Mouse (Mus musculus): ENCODE measurements around the gene Dennd1b. TPM values are rescaled to one million over a fixed set of nuclear protein-coding genes. Genes with fewer than 3 reads are reported as not detected.

Dennd1b gene
- polyA plus RNA-seq, 1 experiment from 2014 or later: 6.7 TPM

GRCm38 (mm10) chr1:139053003-139053402 lies 89.8 kb downstream of the Dennd1b start:
- Histone ChIP-seq H3K27ac (replicated peaks) (no peak overlapping the region), H3K9me3 (replicated peaks) (no peaks in the 10 kb centered on the region), H3K4me2 (replicated peaks) (no peak overlapping the region), H3K9ac (no peak overlapping the region), H3K36me3 (no peaks in the 10 kb centered on the region), H3K27me3 (no peaks in the 10 kb centered on the region), H3K4me1 (no peaks in the 10 kb centered on the region), H3K4me3 (replicated peaks) (no peak overlapping the region)
- no peak for ATAC-seq (ENCODE audit: insufficient number of reproducible peaks, low FRiP score, low TSS enrichment, low read depth)

- Histone ChIP-seq H3K9me3 (replicated peaks) (no peaks in the 10 kb centered on the region), H3K36me3 (no peaks in the 10 kb centered on the region), H3K27ac (replicated peaks) (no peak overlapping the region), H3K4me3 (replicated peaks) (no peak overlapping the region), H3K4me1 (no peaks in the 10 kb centered on the region), H3K27me3 (no peaks in the 10 kb centered on the region), H3K4me2 (replicated peaks) (no peak overlapping the region), H3K9ac (no peak overlapping the region)
- WGBS: 84% methylated on average over 5 of the region's 5 CpGs
- no peak for ATAC-seq (ENCODE audit: insufficient number of reproducible peaks, low FRiP score, low TSS enrichment, low read depth)
Observed at GRCm38 (mm10) chr1:139060301-139060700, 97.1 kb downstream of the Dennd1b start.

- WGBS: 86% methylated on average over 2 of the region's 2 CpGs
- Histone ChIP-seq H3K4me3 (replicated peaks) (no peak overlapping the region), H3K9ac (no peak overlapping the region), H3K36me3 (no peaks in the 10 kb centered on the region), H3K4me2 (replicated peaks) (no peak overlapping the region), H3K27ac (replicated peaks) (no peak overlapping the region), H3K27me3 (no peaks in the 10 kb centered on the region), H3K9me3 (replicated peaks) (no peaks in the 10 kb centered on the region), H3K4me1 (no peaks in the 10 kb centered on the region)
- ATAC-seq (ENCODE audit: insufficient number of reproducible peaks, low FRiP score, low TSS enrichment, low read depth): no peak
Observed at GRCm38 (mm10) chr1:139064711-139065110, 101.5 kb downstream of the Dennd1b start.

- Histone ChIP-seq H3K4me3 (replicated peaks) (no peak overlapping the region), H3K9ac (no peak overlapping the region), H3K4me1 (no peaks in the 10 kb centered on the region), H3K9me3 (replicated peaks) (no peaks in the 10 kb centered on the region), H3K36me3 (no peaks in the 10 kb centered on the region), H3K27ac (replicated peaks) (no peak overlapping the region), H3K27me3 (no peaks in the 10 kb centered on the region), H3K4me2 (replicated peaks) (no peak overlapping the region)
- WGBS: 61% methylated on average over 2 of the region's 2 CpGs
- ATAC-seq (ENCODE audit: insufficient number of reproducible peaks, low FRiP score, low TSS enrichment, low read depth): no peak
Observed at GRCm38 (mm10) chr1:139067210-139067609, 104.0 kb downstream of the Dennd1b start.

GRCm38 (mm10) chr1:139071015-139071414 lies 107.8 kb downstream of the Dennd1b start:
- Histone ChIP-seq H3K36me3 (no peaks in the 10 kb centered on the region), H3K4me1 (no peaks in the 10 kb centered on the region), H3K27ac (replicated peaks) (no peak overlapping the region), H3K4me2 (replicated peaks) (no peak overlapping the region), H3K27me3 (no peaks in the 10 kb centered on the region), H3K4me3 (replicated peaks) (no peak overlapping the region), H3K9ac (no peak overlapping the region), H3K9me3 (replicated peaks) (no peaks in the 10 kb centered on the region)
- 63% methylated on average over 2 of the region's 2 CpGs for WGBS
- ATAC-seq (ENCODE audit: insufficient number of reproducible peaks, low FRiP score, low TSS enrichment, low read depth): no peak

- no peaks in the 10 kb centered on the region for H3K36me3 ChIP-seq
- no peak overlapping the region for H3K4me2 ChIP-seq (replicated peaks)
- H3K4me3 ChIP-seq (replicated peaks): no peak overlapping the region
- H3K4me1 ChIP-seq: no peaks in the 10 kb centered on the region
- H3K27ac ChIP-seq (replicated peaks): no peak overlapping the region
- H3K27me3 ChIP-seq: no peaks in the 10 kb centered on the region
- H3K9ac ChIP-seq: no peak overlapping the region
- ATAC-seq (ENCODE audit: insufficient number of reproducible peaks, low FRiP score, low TSS enrichment, low read depth): no peak
- 70% methylated on average over 2 of the region's 2 CpGs for WGBS
- no peaks in the 10 kb centered on the region for H3K9me3 ChIP-seq (replicated peaks)
Observed at GRCm38 (mm10) chr1:139075671-139076070, 112.4 kb downstream of the Dennd1b start.

GRCm38 (mm10) chr1:139077989-139078388 lies 114.8 kb downstream of the Dennd1b start:
- Histone ChIP-seq H3K27me3 (no peaks in the 10 kb centered on the region), H3K4me2 (replicated peaks) (no peak overlapping the region), H3K27ac (replicated peaks) (no peak overlapping the region), H3K9me3 (replicated peaks) (no peaks in the 10 kb centered on the region), H3K36me3 (no peaks in the 10 kb centered on the region), H3K4me3 (replicated peaks) (no peak overlapping the region), H3K9ac (no peak overlapping the region), H3K4me1 (no peaks in the 10 kb centered on the region)
- no peak for ATAC-seq (ENCODE audit: insufficient number of reproducible peaks, low FRiP score, low TSS enrichment, low read depth)
- WGBS: 85% methylated on average over 1 of the region's 1 CpGs

GRCm38 (mm10) chr1:139079000-139079399 lies 115.8 kb downstream of the Dennd1b start:
- Histone ChIP-seq H3K9ac (no peak overlapping the region), H3K4me1 (no peaks in the 10 kb centered on the region), H3K36me3 (no peaks in the 10 kb centered on the region), H3K27ac (replicated peaks) (no peak overlapping the region), H3K27me3 (no peaks in the 10 kb centered on the region), H3K4me3 (replicated peaks) (no peak overlapping the region), H3K9me3 (replicated peaks) (no peaks in the 10 kb centered on the region), H3K4me2 (replicated peaks) (no peak overlapping the region)
- ATAC-seq (ENCODE audit: insufficient number of reproducible peaks, low FRiP score, low TSS enrichment, low read depth): no peak
- WGBS: 73% methylated on average over 8 of the region's 8 CpGs

GRCm38 (mm10) chr1:139079523-139079922 lies 116.3 kb downstream of the Dennd1b start:
- ATAC-seq (ENCODE audit: insufficient number of reproducible peaks, low FRiP score, low TSS enrichment, low read depth): no peak
- H3K9ac ChIP-seq: no peak overlapping the region
- 75% methylated on average over 6 of the region's 6 CpGs for WGBS

GRCm38 (mm10) chr1:139080517-139081386 lies 117.5 kb downstream of the Dennd1b start:
- WGBS: 60% methylated on average over 16 of the region's 16 CpGs
- Histone ChIP-seq H3K27ac (replicated peaks) (no peak overlapping the region), H3K4me3 (replicated peaks) (no peak overlapping the region), H3K27me3 (no peaks in the 10 kb centered on the region), H3K4me1 (no peaks in the 10 kb centered on the region), H3K36me3 (no peaks in the 10 kb centered on the region), H3K9me3 (replicated peaks) (no peaks in the 10 kb centered on the region), H3K4me2 (replicated peaks) (no peak overlapping the region), H3K9ac (no peak overlapping the region)
- ATAC-seq (ENCODE audit: insufficient number of reproducible peaks, low FRiP score, low TSS enrichment, low read depth): no peak; the same call in 1 of the 2 replicates

More at GRCm38 (mm10) chr1:139079523-139079922, 116.3 kb downstream of the Dennd1b start:
- no peak overlapping the region for H3K4me2 ChIP-seq (replicated peaks)
- no peaks in the 10 kb centered on the region for H3K36me3 ChIP-seq
- H3K4me3 ChIP-seq (replicated peaks): no peak overlapping the region
- H3K9me3 ChIP-seq (replicated peaks): no peaks in the 10 kb centered on the region
- no peaks in the 10 kb centered on the region for H3K27me3 ChIP-seq
- no peaks in the 10 kb centered on the region for H3K4me1 ChIP-seq
- no peak overlapping the region for H3K27ac ChIP-seq (replicated peaks)

- ATAC-seq (ENCODE audit: insufficient number of reproducible peaks, low FRiP score, low TSS enrichment, low read depth): no peak
- H3K4me3 ChIP-seq (replicated peaks): no peak overlapping the region
- H3K4me1 ChIP-seq: no peaks in the 10 kb centered on the region
- no peak overlapping the region for H3K9ac ChIP-seq
- no peak overlapping the region for H3K27ac ChIP-seq (replicated peaks)
- H3K27me3 ChIP-seq: no peaks in the 10 kb centered on the region
- no peaks in the 10 kb centered on the region for H3K36me3 ChIP-seq
- 59% methylated on average over 2 of the region's 2 CpGs for WGBS
- H3K9me3 ChIP-seq (replicated peaks): no peaks in the 10 kb centered on the region
- no peak overlapping the region for H3K4me2 ChIP-seq (replicated peaks)
Observed at GRCm38 (mm10) chr1:139083382-139083781, 120.1 kb downstream of the Dennd1b start.

GRCm38 (mm10) chr1:139087564-139087963 lies 124.3 kb downstream of the Dennd1b start:
- no peak overlapping the region for H3K27ac ChIP-seq (replicated peaks)
- 91% methylated on average over 3 of the region's 3 CpGs for WGBS
- no peak overlapping the region for H3K4me2 ChIP-seq (replicated peaks)
- H3K36me3 ChIP-seq: no peaks in the 10 kb centered on the region
- H3K9me3 ChIP-seq (replicated peaks): no peaks in the 10 kb centered on the region
- H3K4me3 ChIP-seq (replicated peaks): no peak overlapping the region
- no peak overlapping the region for H3K9ac ChIP-seq
- H3K4me1 ChIP-seq: no peaks in the 10 kb centered on the region
- ATAC-seq (ENCODE audit: insufficient number of reproducible peaks, low FRiP score, low TSS enrichment, low read depth): no peak
- no peaks in the 10 kb centered on the region for H3K27me3 ChIP-seq
